Mouse (Mus musculus): ENCODE data around the gene Spop. TPM values are rescaled to one million over a fixed set of nuclear protein-coding genes. Genes with fewer than 3 reads are reported as not detected.

Spop gene
- polyA plus RNA-seq, 1 experiment from 2014 or later, result 171 TPM

GRCm38 (mm10) chr11:95527307-95527706 lies 113.4 kb downstream of the Spop start:
- no peak for ATAC-seq (ENCODE audit: insufficient read depth, low FRiP score)
- Histone ChIP-seq H3K9ac (ENCODE audit: low read length) (no peak overlapping the region), H3K9me3 (replicated peaks; ENCODE audit: control insufficient read depth, low read length) (no peaks in the 10 kb centered on the region), H3K4me1 (ENCODE audit: control insufficient read depth, insufficient read depth, low read length) (no peaks in the 10 kb centered on the region), H3K27ac (ENCODE audit: low read length) (no peak overlapping the region), H3K36me3 (ENCODE audit: control insufficient read depth, insufficient read depth, low read length) (no peaks in the 10 kb centered on the region), H3K27me3 (ENCODE audit: control insufficient read depth, insufficient read depth, low read length) (no peaks in the 10 kb centered on the region), H3K4me3 (replicated peaks; ENCODE audit: low read length) (no peak overlapping the region), H3K4me2 (ENCODE audit: low read depth, low read length) (no peak overlapping the region)
- 80% methylated on average over 8 of the region's 8 CpGs for WGBS

GRCm38 (mm10) chr11:95528231-95528630 lies 114.4 kb downstream of the Spop start:
- H3K4me1 ChIP-seq (ENCODE audit: control insufficient read depth, insufficient read depth, low read length), result no peaks in the 10 kb centered on the region
- no peaks in the 10 kb centered on the region for H3K27me3 ChIP-seq (ENCODE audit: control insufficient read depth, insufficient read depth, low read length)
- no peak for ATAC-seq (ENCODE audit: insufficient read depth, low FRiP score)
- H3K4me3 ChIP-seq (replicated peaks; ENCODE audit: low read length), result no peak overlapping the region
- no peak overlapping the region for H3K27ac ChIP-seq (ENCODE audit: low read length)
- no peaks in the 10 kb centered on the region for H3K36me3 ChIP-seq (ENCODE audit: control insufficient read depth, insufficient read depth, low read length)
- no peaks in the 10 kb centered on the region for H3K9me3 ChIP-seq (replicated peaks; ENCODE audit: control insufficient read depth, low read length)
- H3K4me2 ChIP-seq (ENCODE audit: low read depth, low read length), result no peak overlapping the region
- H3K9ac ChIP-seq (ENCODE audit: low read length), result no peak overlapping the region
- 80% methylated on average over 3 of the region's 3 CpGs for WGBS

- H3K4me2 ChIP-seq (ENCODE audit: low read depth, low read length), result no peak overlapping the region
- ATAC-seq (ENCODE audit: insufficient read depth, low FRiP score), result no peak
- no peak overlapping the region for H3K9ac ChIP-seq (ENCODE audit: low read length)
- no peak overlapping the region for H3K4me3 ChIP-seq (replicated peaks; ENCODE audit: low read length)
- WGBS, result 68% methylated on average over 13 of the region's 13 CpGs
- H3K27ac ChIP-seq (ENCODE audit: low read length), result no peak overlapping the region
- H3K9me3 ChIP-seq (replicated peaks; ENCODE audit: control insufficient read depth, low read length), result no peaks in the 10 kb centered on the region
- 0 out of 2 replicates have a peak, but pooled peaks cover 4% of the 10 kb centered on the region for H3K4me1 ChIP-seq (ENCODE audit: control insufficient read depth, insufficient read depth, low read length)
- H3K27me3 ChIP-seq (ENCODE audit: control insufficient read depth, insufficient read depth, low read length), result no peaks in the 10 kb centered on the region
- no peaks in the 10 kb centered on the region for H3K36me3 ChIP-seq (ENCODE audit: control insufficient read depth, insufficient read depth, low read length)
Observed at GRCm38 (mm10) chr11:95532353-95533072, 118.6 kb downstream of the Spop start.

- peaks cover 7% of the 10 kb centered on the region; the same call in 1 of the 2 replicates for H3K4me1 ChIP-seq (ENCODE audit: control insufficient read depth, insufficient read depth, low read length)
- WGBS, result 23% methylated on average over 24 of the region's 24 CpGs
- peak overlapping the region; percentile 38 for H3K4me2 ChIP-seq (ENCODE audit: low read depth, low read length)
- H3K9me3 ChIP-seq (replicated peaks; ENCODE audit: control insufficient read depth, low read length), result no peaks in the 10 kb centered on the region
- no peak overlapping the region for H3K27ac ChIP-seq (ENCODE audit: low read length)
- H3K4me3 ChIP-seq (replicated peaks; ENCODE audit: low read length), result no peak overlapping the region
- peak; percentile 85 for ATAC-seq (ENCODE audit: insufficient read depth, low FRiP score)
- H3K9ac ChIP-seq (ENCODE audit: low read length), result peak overlapping the region; percentile 17; the same call in 1 of the 2 replicates
- no peaks in the 10 kb centered on the region for H3K36me3 ChIP-seq (ENCODE audit: control insufficient read depth, insufficient read depth, low read length)
- H3K27me3 ChIP-seq (ENCODE audit: control insufficient read depth, insufficient read depth, low read length), result no peaks in the 10 kb centered on the region
Observed at GRCm38 (mm10) chr11:95533484-95534160, 119.7 kb downstream of the Spop start.

GRCm38 (mm10) chr11:95538378-95539104 lies 124.7 kb downstream of the Spop start:
- H3K9me3 ChIP-seq (replicated peaks; ENCODE audit: control insufficient read depth, low read length), result no peaks in the 10 kb centered on the region
- WGBS, result 69% methylated on average over 15 of the region's 15 CpGs
- ATAC-seq (ENCODE audit: insufficient read depth, low FRiP score), result no peak

GRCm38 (mm10) chr11:95540637-95541385 lies 126.9 kb downstream of the Spop start:
- peak overlapping the region; percentile 45 for H3K4me2 ChIP-seq (ENCODE audit: low read depth, low read length)
- ATAC-seq (ENCODE audit: insufficient read depth, low FRiP score), result no peak
- H3K9me3 ChIP-seq (replicated peaks; ENCODE audit: control insufficient read depth, low read length), result no peaks in the 10 kb centered on the region
- H3K36me3 ChIP-seq (ENCODE audit: control insufficient read depth, insufficient read depth, low read length), result no peaks in the 10 kb centered on the region
- H3K4me3 ChIP-seq (replicated peaks; ENCODE audit: low read length), result 0 out of 2 replicates have a peak overlapping the region, but pooled peaks have one; percentile 8
- peak overlapping the region; percentile 26; the same call in 1 of the 2 replicates for H3K9ac ChIP-seq (ENCODE audit: low read length)
- no peaks in the 10 kb centered on the region for H3K27me3 ChIP-seq (ENCODE audit: control insufficient read depth, insufficient read depth, low read length)
- H3K4me1 ChIP-seq (ENCODE audit: control insufficient read depth, insufficient read depth, low read length), result peaks cover 10% of the 10 kb centered on the region
- H3K27ac ChIP-seq (ENCODE audit: low read length), result no peak overlapping the region
- 14% methylated on average over 18 of the region's 18 CpGs for WGBS

More at GRCm38 (mm10) chr11:95538378-95539104, 124.7 kb downstream of the Spop start:
- H3K4me2 ChIP-seq (ENCODE audit: low read depth, low read length), result no peak overlapping the region
- H3K27ac ChIP-seq (ENCODE audit: low read length), result no peak overlapping the region
- H3K36me3 ChIP-seq (ENCODE audit: control insufficient read depth, insufficient read depth, low read length), result no peaks in the 10 kb centered on the region
- no peaks in the 10 kb centered on the region for H3K27me3 ChIP-seq (ENCODE audit: control insufficient read depth, insufficient read depth, low read length)
- H3K4me1 ChIP-seq (ENCODE audit: control insufficient read depth, insufficient read depth, low read length), result peaks cover 14% of the 10 kb centered on the region
- H3K9ac ChIP-seq (ENCODE audit: low read length), result no peak overlapping the region; the same call in 1 of the 2 replicates
- H3K4me3 ChIP-seq (replicated peaks; ENCODE audit: low read length), result no peak overlapping the region

Other genes with a start within 250 kb of the Spop start
- gene Tac4, start 152.6 kb upstream of the Spop start, polyA plus RNA-seq (2015; fragmentation: Nextera tagmentation; extraction: Ambion mirVana), result 0.10 and 0.24 TPM in 2 replicates
- 59.3 and 66.0 TPM in 2 replicates for gene Kat7, start 103.8 kb upstream of the Spop start, polyA plus RNA-seq (2015; fragmentation: Nextera tagmentation; extraction: Ambion mirVana)
- 11.6 and 13.9 TPM in 2 replicates for gene Fam117a, start 77.1 kb upstream of the Spop start, polyA plus RNA-seq (2015; fragmentation: Nextera tagmentation; extraction: Ambion mirVana)
- gene Slc35b1, start 29.4 kb upstream of the Spop start, polyA plus RNA-seq (2015; fragmentation: Nextera tagmentation; extraction: Ambion mirVana), result 91.7 and 98.9 TPM in 2 replicates
- gene Nxph3, start 100.5 kb downstream of the Spop start, polyA plus RNA-seq (2015; fragmentation: Nextera tagmentation; extraction: Ambion mirVana), result 0.50 and 0.62 TPM in 2 replicates
- gene Ngfr, start 173.7 kb downstream of the Spop start, polyA plus RNA-seq (2015; fragmentation: Nextera tagmentation; extraction: Ambion mirVana), result 13.2 and 15.0 TPM in 2 replicates